Mouse (Mus musculus) small intestine, adult 2 months (tissue): ENCODE measurements at regions not wholly inside any gene's neighbourhood (a gene's known extent, or its start where the extent isn't known, plus 50 kb on each side); places are given as distances from the start of the nearest gene placed in this dataset.

Experiments
- CTCF ChIP-seq: fragments of 200-500 bp; IDR thresholded peaks from 2 replicates; pipeline ENCODE4 v1.5.1; 2012; ENCODE audit warnings: low read depth, mild to moderate bottlenecking, control low read depth, inconsistent platforms, low read length, moderate library complexity, mixed read lengths; ENCODE audit not compliant: insufficient replicate concordance, insufficient read length; ENCODE audit errors: extremely low read depth
- POLR2A ChIP-seq: fragments of 200-500 bp; IDR thresholded peaks from 2 replicates; pipeline ENCODE4 v1.6.1; 2012; ENCODE audit warnings: low read depth, mild to moderate bottlenecking, control low read depth, inconsistent platforms, low read length, moderate library complexity

DNA sequence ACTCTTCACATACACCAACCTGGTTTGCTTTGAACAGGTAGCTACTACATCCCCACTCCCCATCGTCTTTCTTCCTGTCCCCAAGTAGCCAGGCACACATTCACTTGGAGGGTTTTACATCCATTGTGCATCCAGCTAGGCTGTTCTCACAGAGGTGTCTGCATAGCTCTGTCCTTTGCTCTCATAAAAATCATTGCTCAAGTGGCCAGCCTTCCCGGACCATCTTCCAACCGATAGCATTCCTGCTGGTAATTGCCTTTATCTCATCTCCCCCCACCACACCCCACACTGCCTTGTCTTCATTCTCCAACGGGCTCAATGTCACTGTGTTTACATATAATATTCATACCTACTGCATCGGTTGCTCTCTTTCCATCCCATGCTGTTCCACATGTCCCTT, 106.4 kb downstream of the Efnb2 start:
- TF ChIP-seq POLR2A (no peak), CTCF (no peak)
